Mouse (Mus musculus) skeletal muscle tissue, adult 2 months (tissue): ENCODE results near the gene Ccdc62.
A peak's percentile ranks its signal among the peaks of the same experiment; 100 is the strongest.

ENCODE experiments used
- DNase-seq: peaks from one replicate; pipeline ENCODE4 v3.0.0-alpha.2; 2012; ENCODE audit warnings: low read depth, low spot score

Gene Ccdc62

DNA sequence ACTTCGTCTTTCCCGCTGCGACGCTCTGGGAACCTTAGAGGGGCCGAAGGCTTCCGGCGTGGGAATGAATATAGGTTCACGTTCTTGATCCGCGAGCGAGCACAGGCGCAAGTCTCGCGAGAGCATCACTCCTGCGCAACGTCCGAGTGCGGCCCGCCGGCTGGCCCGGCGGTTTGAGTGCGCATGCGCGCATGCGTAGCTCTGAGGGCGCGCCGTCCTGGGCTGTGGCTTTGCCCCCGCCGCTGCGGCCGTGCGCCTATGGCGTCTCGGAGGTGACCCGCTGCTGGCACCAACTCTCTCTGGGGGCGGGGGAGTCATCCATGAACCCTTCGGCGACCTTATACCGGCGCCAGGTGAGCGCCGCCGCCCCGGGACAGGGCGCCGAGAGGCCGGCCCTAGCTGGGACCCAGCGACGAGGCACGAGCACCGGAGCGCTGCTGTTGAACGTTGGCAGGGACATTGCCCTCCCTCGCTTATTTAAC is at the start of gene Ccdc62:
TSS of gene Ccdc62 (plus strand) at position 172 of the 482 bp plus-strand sequence.
- peak; percentile 99 for DNase-seq

- no peak for DNase-seq
Observed at GRCm38 (mm10) chr5:123880778-123881177, 49.7 kb upstream of the Ccdc62 start.

DNA sequence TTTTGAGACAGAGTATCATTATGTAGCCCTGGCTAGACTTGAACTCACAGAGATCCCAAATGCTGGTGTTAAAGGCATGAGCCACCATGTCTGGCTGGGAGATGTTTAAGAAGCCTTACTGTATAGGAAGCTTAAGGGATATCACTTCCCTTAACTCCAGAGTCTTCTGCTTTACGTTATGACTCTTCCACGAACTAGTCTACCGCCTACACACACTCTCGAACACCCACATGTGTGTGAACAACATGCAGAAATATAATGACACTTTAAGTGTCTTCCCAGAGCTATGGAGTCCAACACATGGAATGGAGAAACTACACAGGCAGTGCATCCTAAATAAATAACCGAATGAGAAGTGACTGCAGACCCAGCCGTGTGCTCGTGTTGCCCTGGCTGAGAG is 46.6 kb upstream of the Ccdc62 start:
- DNase-seq: no peak

DNA sequence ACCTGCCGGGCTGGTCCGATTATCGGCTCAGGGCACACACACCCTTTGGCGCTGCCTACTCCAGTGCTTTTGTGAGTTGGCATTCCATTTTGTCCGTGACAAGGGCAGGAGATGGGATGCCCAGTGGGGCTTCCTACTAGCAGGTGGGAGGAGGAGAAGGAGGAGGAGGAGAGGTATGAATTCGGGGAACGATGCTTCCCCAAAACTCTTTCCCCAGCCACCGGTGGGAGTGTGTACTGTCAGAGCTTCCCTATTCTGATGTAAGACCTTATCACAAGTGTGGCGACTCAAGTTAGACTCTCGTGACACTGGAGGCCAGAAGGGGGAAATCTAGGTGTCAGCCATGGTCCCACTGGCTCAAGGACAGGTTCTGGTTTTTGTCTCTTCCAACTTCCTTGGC is 46.1 kb upstream of the Ccdc62 start:
- no peak for DNase-seq

DNA sequence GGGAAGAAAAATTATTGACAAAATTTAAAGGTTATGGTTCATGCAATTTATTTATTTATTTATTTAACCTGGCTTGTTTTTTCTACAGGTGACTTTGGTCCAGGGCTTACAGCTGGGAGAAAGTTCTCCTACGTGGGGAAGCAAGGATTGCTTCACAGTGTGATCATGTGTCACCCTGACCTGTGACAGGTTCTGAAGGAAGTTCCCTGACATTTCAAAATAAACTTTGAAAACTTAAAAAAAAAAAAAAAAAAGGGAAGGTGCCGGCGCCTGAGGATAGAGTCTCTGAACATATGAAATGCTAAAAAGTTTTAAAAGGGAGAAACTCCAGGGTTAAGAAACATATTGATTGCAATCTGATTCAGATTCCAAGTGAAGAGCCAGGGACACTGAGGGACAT is 44.1 kb upstream of the Ccdc62 start:
- DNase-seq: no peak

- DNase-seq: no peak
Observed at GRCm38 (mm10) chr5:123890312-123890711, 40.2 kb upstream of the Ccdc62 start.

- no peak for DNase-seq
Observed at GRCm38 (mm10) chr5:123890987-123891386, 39.5 kb upstream of the Ccdc62 start.

- DNase-seq: no peak
Observed at GRCm38 (mm10) chr5:123891669-123892068, 38.8 kb upstream of the Ccdc62 start.

- no peak for DNase-seq
Observed at GRCm38 (mm10) chr5:123893520-123893919, 37.0 kb upstream of the Ccdc62 start.

- DNase-seq: no peak
Observed at GRCm38 (mm10) chr5:123896395-123896794, 34.1 kb upstream of the Ccdc62 start.

DNA sequence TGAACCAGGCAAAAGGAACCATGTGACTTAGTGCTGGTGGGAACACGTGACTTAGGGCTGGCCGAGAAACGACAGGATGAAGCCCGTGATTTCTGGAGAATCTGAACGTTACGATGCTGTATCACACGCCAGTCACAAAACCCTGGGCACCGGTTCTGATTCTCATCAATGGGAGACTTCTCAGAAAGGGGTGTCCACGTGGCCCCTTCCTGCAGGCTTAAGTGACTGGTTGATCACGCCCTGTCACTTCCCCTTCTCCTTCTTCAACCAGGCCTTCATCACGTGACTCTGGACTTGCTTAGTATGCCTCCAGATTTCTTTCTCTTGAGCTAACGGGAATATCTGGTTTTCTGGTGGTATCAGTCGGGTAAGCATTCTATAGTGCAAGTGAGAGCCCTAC is 33.1 kb upstream of the Ccdc62 start:
- no peak for DNase-seq

GRCm38 (mm10) chr5:123904059-123904672 is 26.3 kb upstream of the Ccdc62 start:
- DNase-seq: no peak

GRCm38 (mm10) chr5:123906146-123906975 is 24.1 kb upstream of the Ccdc62 start:
- no peak for DNase-seq

GRCm38 (mm10) chr5:123906976-123907630 is 23.4 kb upstream of the Ccdc62 start, which contains the start of gene Denr:
Gene Denr, plus strand, starts transcription at chr5:123907175.
- DNase-seq: peak; percentile 98

DNA sequence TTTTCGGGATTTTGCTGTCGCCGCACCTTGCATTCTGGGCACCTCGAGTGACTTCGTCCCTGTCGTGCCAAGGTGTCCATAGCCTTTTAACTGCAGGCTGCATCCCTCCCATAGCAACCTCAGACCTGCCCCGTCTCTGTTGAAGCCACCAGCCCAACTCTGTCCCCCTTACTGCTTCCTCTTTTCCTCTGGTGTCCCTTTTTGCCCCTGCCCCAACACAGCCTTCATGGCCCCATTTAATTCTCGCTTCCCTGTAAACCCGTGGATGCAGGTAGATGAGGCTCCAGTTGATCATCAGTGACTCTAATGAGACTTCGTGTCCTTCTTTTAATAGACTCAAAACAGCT is 22.9 kb upstream of the Ccdc62 start:
- DNase-seq: no peak

DNA sequence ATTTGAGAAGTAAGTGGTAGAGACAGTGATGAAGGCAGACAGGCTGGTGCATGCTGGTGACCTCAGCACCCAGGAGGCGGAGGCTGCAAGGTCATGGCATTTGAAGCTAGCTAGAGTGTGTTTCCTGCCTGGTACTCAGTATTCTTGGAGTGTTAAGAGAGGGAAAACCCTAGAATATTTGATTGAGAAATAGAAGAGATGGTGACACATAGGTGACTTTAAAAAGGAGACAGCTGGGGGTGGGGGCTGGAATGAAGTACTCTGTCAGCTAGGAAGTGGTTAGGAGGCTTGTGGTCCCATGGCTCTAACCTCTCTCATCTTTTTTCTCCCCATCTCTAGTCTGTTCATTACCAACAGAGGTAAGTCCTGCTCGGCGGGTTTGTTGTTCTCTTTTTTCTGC is 15.6 kb upstream of the Ccdc62 start:
- DNase-seq: no peak

DNA sequence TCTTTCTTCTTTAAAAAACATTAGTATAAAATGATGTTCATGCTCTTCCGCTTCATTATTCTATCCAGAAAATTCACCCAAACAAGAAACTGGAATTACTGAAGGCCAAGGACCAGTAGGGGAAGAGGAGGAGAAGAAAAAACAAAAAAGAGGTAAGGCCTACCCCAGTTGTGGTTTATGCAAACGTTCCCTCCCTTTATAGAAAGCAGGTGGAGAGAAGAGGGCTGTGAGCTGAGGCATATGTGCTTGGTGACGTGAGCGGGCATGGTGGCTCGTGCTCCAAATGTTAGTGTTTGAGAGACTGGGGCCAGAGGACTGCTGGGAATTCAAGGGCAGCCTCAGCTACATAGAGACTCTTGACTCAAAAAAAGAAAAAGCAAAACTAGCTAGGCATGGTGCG is 8.4 kb upstream of the Ccdc62 start:
- DNase-seq: no peak

- no peak for DNase-seq
Observed at GRCm38 (mm10) chr5:123927118-123927517, 3.4 kb upstream of the Ccdc62 start, which contains the start of gene Gm43518. Gene Gm43518, plus strand, starts transcription at chr5:123927418.

- no peak for DNase-seq
Observed at GRCm38 (mm10) chr5:123931131-123931530, 652 bp downstream of the Ccdc62 start.

- no peak for DNase-seq
Observed at GRCm38 (mm10) chr5:123932927-123933326, 2.4 kb downstream of the Ccdc62 start.

DNA sequence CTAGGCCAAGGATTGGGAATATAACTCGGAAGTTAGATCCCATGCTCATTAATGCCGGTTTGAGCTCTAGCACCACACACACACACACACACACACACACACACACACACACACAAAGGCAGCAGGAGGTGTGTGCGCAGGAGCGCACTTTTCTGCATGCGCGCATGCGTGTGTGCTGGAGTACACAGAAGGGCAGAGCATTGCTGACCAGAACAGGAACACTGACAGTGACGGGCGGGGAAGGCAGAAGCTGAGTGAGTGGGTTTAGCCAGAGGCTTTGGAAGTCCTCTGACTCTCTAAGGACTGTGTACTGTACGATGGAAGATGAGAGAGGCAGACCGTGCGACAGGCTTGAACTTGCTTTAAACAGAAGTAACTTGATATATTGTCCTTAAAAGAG is 3.1 kb downstream of the Ccdc62 start:
- DNase-seq: no peak

GRCm38 (mm10) chr5:123933957-123934591 is 3.6 kb downstream of the Ccdc62 start:
- DNase-seq: no peak
